Mouse (Mus musculus): Measurements from ENCODE around the gene Zbtb37.

Zbtb37 gene

DNA sequence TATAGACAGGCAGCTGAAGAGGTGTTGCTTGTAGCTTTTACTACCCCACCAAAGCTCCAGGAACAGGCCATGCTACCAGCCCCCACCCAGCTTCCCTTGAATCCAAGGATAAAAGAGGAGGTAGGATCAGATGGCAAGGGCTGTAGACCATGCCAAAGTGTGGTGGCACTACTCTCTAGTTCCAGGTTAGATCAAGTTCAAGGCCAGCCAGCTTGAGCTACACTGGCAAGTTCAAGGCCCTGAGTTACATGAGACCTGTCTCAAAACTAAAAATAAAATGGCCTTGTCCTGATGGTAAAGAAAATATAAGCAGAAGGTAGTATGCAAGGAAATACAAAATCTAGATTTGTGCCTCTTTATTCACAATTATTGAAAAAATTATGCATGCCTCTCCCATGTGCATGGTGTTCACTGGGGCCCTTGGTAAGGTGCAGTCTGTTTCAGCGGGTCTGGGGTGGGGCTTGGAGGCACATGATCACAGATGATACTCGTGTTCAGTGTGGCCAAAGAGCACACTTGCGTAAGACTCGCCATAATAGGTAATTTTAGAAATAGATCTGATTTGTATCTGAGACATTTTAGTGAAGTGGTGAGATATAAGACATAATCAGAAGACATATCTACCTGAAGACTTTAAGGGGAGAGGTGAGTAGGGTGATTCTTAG, 56.4 kb downstream of the Zbtb37 start, which contains the start of gene Serpinc1:
Gene Serpinc1, plus strand, starts transcription at position 515 of the 665 bp plus-strand sequence.
- no peak for DNase-seq (ENCODE audit: low read depth, low spot score)

- DNase-seq (ENCODE audit: low read depth, low spot score): no peak
Measured at GRCm38 (mm10) chr1:160968643-160969042, 66.0 kb downstream of the Zbtb37 start.

- DNase-seq (ENCODE audit: low read depth, low spot score): no peak
Measured at GRCm38 (mm10) chr1:160967268-160967667, 67.4 kb downstream of the Zbtb37 start.

DNA sequence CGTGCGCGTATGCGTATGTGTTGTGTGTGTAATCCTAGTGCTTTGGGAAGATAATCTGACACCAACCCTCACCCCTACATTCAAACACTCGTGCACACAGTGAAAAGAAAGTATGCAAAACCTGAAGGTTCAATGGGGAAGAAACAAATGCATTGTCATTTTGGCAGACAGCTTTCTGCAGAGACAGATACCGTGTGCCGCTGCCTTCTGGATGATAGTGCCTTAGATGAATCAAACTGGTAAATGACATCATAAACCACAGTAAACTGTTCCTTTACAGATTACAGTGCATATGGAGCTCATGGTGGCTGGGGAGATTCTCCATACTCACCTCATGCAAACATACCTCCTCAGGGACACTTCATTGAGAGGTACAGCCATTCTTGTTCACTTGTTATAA, 71.5 kb downstream of the Zbtb37 start:
- no peak for DNase-seq (ENCODE audit: low read depth, low spot score)
